Mouse (Mus musculus): ENCODE data around the gene Olfr711.
"Not testable (repeated sequence)": the region's sequence is repeated elsewhere in the genome, so short reads cannot be mapped to it uniquely, and the experiment has no call there.

Gene Olfr711

DNA sequence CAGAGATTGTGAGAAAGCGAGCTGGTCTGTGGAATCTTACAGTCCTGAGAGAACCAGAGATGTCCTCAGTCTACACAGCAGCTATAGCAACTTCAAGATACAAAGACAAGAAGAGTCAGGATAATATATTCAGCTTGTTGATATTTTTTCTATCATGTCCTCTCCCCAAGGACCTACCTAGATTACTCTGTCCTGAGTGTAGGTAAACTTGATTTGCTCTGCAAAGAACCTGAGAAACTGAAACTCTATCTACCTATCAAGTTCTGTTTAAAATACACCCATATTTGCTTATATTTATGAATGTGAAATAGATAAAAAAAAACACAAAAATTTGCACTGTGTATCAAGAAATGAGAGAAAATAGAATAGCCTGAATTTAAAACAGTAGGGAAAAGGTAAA lies at the start of gene Olfr711:
Gene Olfr711, minus strand, starts transcription at position 101 of the 400 bp plus-strand sequence.
- no peak for DNase-seq (ENCODE audit: low spot score)

DNA sequence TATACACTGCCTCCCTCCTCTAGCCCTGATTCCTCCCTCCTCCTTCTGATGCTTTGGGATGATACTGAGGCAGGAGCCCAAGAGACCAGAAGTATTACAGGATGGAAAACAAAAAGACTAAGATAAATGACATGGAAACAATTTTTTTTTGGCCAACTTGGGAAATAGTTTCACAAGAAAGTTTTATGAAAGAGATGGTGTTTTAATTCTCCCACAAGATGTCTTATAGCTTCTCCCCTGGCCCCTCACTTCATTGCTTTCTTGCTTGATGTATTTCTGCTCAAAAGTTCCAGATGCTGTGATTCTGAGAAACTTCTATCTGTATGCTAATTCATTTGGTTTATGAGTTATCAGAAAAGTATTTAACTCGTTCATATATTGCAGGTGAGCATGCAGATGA lies 30.7 kb upstream of the Olfr711 start, which contains the start of gene Olfr2:
Gene Olfr2, minus strand, starts transcription at position 101 of the 400 bp plus-strand sequence.
- no peak for DNase-seq (ENCODE audit: low spot score)

DNA sequence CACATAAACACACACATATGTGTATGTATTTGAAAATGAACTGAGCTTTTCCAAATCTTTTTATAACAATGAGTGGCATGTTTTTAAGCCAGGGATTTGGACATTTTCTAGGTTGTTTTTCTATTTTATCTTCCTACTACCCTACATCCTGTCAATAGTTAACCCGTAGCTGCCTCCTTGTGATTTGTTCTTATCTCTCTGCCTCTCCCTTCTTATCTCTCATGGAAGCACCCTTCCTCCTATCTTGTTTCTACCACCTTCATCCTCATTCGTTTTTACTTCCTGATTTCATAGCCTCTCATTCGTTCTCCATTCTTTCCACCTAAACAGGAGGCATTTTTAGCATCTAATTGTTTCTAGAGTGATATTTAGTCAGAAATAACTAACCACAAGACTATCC lies 28.9 kb upstream of the Olfr711 start:
- DNase-seq (ENCODE audit: low spot score) = no peak

DNA sequence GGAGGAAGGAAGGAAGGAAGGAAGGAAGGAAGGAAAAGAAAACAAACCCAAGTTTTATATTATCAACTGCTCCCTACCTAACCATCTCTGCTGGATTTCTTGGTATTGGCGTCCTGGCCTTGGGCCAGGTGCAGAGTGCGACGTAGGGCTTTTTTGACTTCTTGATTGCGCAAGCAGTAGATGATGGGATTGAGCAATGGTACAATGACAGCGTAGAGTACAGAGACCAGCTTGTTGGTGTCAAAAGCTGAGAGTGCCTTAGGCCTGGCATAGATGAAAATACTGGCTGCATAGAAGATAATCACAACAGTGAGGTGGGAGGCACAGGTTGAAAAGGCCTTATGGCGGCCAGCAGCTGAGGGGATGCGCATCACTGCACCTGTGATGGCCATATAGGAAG lies 25.5 kb upstream of the Olfr711 start:
- no peak for DNase-seq (ENCODE audit: low spot score)

DNA sequence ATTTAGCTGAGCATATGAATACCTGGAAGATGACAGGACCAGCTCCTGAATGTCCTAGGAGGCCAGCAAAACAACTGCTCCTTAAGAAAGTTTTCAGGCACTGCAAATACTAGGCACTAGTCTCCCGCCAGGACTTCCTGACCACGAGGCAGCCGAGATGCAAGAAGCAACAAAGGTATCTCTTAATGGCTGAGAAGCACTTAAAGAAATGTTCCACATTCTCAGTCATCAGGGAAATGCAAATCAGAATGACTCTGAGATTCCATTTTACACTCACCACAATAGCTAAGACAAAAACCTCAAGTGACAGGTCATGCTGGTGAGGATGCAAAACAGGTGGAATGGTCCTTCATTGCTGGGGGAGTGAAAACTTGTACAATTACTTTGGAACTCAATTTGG lies 10.0 kb upstream of the Olfr711 start:
- no peak for DNase-seq (ENCODE audit: low spot score)

DNA sequence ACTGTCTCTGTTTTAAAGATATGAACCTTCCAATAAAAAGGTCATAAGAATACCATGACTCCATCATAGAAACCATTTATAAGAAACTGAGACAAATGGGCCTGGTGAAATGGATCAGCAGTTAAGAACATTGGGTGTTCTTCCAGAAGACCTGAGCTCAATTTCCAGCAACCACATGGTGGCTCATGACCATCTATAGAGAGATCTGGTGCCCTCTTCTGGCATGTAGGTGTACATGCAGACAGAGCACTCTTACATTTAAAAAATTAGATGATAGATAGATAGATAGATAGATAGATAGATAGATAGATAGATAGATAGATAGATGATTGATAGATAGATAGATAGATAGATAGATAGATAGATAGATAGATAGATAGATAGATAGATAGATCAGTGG lies 7.8 kb downstream of the Olfr711 start:
- DNase-seq (ENCODE audit: low spot score) = peak; percentile 13

DNA sequence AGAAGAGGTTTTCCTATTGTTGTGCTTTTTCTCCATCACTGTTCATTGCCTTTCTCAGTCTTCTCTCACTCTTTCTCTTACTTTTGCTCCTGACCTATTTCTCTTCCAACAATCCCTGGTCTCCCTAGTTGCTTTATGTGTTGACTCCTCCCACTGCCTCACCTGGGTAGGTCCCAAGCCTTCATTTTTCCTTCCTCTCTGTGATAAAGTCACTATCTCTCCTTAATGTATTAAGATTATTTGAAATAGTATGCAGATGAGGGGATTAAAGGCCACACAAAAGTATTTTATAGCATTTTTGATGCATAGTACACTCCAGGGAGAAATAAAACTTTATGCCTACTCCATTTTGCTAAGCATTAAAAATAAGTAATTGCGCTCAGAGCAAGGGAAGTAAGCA lies 11.4 kb downstream of the Olfr711 start, which contains the start of gene Olfr6:
Gene Olfr6, minus strand, starts transcription at position 101 of the 400 bp plus-strand sequence.
- no peak for DNase-seq (ENCODE audit: low spot score)

DNA sequence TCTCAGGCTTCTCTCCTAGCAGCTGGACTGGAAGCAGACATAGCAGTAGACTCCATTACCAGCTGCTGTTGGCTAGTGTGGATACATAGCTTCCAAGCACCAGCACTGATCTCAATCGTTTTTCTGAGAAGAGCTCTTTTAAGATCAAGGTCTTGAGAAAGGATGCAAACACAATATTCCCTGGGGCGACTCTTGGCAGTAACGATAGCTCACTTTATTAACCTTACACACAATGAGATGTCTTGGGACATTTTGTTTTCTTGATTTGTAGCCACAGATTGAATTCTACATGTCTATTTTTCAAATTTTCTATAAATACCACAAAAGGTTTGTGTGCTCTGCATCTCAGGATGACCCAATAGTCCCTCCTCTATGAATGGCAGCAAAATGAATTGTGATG lies 27.0 kb downstream of the Olfr711 start, which contains the start of gene Olfr710:
Gene Olfr710, minus strand, starts transcription at position 101 of the 400 bp plus-strand sequence.
- DNase-seq (ENCODE audit: low spot score) = no peak

DNA sequence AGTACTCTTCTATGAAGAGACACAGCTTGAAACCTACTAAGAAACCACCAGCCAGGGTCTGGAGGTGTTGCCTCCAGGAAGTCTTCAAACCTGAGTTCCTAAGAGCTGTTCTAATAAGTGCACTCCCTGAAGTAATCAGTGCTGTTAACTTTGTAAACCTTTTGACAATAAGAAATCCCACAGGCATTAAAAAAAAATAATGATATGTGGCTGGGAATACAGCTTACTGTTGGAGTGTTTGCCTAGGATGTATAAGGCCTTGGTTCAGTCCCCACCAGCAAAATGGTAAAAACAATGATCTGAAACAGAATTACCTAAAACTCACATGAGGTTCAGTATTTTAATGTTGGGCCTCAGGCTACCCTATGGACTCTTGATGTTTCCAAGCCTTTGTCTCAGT lies 43.1 kb downstream of the Olfr711 start, which contains the start of gene Olfr709-ps1:
Gene Olfr709-ps1, minus strand, starts transcription at position 101 of the 400 bp plus-strand sequence.
- DNase-seq (ENCODE audit: low spot score) = no peak

DNA sequence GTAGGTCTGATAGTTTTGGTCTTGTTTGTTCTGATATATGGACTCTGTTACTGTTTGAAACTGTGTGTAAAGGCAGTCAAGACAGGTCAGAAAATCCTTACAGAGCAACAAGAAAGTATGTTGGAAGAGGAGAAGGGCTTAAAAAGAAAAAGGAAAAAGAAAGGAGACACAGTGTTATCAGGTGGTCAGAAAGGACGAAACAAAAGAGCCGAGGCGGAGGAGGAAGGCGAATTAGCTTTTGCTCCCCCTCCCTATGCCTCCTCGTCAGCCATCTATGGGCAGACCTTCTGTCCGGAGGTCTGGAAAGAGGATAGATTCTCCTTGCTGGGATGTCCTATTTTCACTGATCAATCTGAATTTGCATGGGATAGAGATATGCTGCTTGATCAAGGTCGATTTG lies 54.3 kb downstream of the Olfr711 start:
- DNase-seq (ENCODE audit: low spot score) = not testable (repeated sequence)

Data from c-Kit-positive CD71-positive TER-119-positive erythroid progenitor cells, embryonic 14.5 days (primary cell).